Mouse (Mus musculus) adrenal gland, postnatal 25 days (tissue): ENCODE data around the gene Acsbg2. TPM values are rescaled to one million over a fixed set of nuclear protein-coding genes. Genes with fewer than 3 reads are reported as not detected.

Experiments
- DNase-seq: peaks from one replicate; pipeline ENCODE4 v3.0.0; 2021; ENCODE audit warnings: mixed read lengths
- total RNA-seq: library from RNA; stranded (reverse); gene quantifications from 2 replicates; pipeline ENCODE4 v1.2.3, GENCODE M21; 2021

Acsbg2 gene
- total RNA-seq, 1 experiment from 2014 or later: 0.76 TPM

DNA sequence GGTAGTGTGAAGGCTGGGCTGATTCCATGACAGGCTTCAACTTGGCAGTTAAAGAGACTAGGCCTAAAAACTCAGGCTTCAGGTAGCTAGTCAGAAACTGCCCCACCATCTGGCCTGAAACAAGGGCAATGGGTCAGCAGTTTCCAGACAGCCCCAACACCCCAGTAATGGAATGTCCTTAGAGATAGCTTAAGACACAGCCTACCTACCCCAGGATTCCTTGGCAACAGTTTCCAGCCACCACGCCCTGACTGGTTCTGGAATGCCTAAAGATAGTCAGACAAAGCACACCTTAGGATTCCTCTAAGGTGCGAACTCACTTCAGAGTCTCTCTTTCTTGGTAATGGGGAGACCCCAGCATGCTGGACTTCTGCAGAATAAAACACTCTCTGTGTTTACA is 51.9 kb downstream of the Acsbg2 start:
- DNase-seq: no peak

DNA sequence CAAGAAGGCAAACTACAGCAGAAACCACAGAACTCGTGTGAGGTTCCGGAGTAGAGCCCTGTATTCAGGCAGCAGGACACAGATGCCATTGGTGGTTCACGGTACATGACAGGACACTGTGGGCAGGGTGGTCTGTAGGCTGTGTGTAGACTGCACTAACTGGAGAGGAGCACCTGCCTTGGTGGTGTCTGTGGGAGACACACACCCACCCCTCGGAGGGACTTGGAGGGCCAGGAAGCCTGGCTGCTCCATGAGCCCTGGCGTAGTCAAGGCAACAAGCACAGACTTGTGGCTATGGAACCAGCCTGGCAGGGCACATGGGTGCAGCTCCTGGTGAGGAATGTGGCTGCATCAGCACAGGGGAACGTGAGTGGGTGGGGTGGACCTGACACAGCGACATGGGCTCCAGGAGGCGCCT is 54.5 kb downstream of the Acsbg2 start:
- DNase-seq: no peak

DNA sequence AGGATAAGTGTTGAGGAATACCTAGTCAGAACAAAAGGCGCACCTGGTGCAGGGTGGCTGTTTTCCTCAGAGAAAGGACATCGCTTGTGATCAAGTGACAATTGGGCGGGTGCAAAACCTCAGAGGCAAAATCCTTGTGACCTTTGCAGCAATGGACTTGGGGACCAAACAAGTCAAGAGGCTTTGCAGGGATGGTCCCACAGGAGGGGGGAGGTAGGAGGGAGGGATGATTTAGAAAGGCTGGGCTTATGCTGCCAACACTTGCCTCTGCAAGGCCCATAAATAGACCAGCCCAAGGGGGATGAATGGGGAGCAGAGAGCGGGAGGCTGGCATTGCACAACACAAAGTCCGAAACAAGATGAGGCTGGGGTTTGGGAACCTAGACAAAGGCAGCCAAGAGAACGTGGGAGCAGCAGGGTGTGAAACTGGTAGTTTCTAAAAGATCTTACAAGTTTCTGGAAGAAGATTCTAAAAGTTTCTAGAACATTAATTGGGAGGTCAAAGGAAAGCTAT is 55.2 kb downstream of the Acsbg2 start:
- DNase-seq: no peak

DNA sequence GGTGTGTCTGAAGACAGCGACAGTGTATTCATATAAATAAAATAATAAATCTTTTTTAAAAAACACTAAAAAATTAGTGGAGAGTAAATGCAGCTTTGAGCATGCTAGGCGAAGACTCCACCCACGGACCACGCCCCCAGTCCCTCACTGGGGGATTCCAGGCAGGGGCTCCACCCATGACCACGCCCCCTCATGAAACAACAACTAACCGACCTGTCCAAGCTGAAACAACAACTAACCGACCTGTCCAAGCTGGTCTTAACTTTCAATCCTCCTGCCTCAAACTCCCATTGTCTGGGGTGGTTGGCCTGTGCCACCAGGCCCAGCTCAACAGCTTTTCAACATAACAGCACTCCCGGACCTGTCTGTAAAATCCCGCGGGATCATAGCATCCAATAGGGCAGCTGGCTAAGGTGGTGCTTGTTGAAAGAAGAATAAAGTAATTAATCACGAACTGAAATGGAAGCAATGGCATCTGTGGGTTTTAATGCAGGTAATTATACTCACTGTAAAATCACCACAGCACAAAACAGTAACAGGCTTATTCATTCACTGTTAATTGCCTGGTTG is 56.1 kb downstream of the Acsbg2 start:
- no peak for DNase-seq

DNA sequence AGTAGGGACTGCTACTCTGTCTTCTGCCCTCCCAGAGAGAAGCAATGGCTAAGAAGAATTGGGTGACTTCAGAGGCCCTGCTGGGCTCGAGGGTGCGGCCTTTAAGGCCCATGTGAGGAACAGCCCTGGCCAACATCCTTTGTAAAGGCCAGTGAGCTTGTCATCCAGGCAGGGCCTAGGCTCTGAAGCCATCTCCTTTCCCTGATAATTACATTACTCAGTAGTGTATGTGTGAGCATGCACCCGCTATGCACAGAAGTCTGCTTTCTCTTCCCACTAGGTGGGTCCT is 59.2 kb downstream of the Acsbg2 start:
- no peak for DNase-seq

DNA sequence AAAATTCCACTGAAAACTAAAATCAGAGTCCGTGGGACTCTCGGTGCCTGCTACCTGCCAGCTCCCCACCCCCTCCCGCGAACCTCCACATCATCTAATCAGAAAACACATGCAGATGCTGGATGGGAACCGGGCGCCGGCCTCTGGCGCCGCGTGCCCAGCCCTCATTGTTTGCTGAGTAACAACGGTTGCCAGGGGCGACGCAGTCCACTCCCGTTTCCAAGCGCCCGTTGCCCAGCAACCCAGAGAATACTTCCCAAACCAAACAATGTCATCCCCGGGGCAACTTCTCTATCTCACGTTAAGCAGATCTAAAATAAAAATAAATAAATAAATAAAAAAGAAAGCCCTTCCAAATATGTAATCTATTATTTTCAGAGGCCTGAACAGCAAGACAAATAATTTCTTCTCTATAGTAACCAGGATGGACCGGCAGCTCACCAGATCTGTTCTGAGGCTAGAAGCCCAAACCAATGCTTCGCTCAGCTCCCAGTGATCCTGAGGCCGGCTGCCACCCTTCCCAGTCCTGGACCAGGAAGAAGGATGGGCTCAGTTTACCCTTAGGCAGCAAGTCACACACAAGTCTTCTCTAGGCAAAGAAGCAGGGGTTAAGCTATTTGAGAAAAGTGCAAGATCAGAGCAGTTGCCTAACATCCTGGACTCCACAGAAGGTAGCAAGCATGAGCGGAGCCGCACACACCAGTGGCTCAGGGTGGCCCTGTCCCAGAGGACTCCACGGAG is 59.8 kb downstream of the Acsbg2 start:
- DNase-seq: peak; percentile 79

DNA sequence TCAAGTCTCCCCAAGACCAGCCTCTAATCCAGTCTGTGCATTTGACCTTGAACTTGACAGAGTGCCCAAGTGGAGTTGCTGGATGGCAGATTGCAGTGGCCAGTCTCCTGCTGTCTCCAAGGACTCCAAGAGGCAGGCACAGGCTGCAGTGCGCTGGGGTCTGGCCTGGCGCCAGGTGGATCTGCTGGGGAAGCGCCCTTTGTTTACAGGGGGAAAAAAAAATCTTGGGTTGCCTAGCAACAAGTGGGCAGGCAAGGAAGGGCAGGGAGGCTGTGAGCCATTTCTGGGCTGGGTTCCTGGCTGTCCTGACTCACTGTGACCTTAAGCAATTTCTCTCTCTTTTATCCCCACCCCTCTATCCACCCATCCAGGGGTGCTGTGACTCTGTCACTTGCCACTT is 64.0 kb downstream of the Acsbg2 start:
- DNase-seq: peak; percentile 98

DNA sequence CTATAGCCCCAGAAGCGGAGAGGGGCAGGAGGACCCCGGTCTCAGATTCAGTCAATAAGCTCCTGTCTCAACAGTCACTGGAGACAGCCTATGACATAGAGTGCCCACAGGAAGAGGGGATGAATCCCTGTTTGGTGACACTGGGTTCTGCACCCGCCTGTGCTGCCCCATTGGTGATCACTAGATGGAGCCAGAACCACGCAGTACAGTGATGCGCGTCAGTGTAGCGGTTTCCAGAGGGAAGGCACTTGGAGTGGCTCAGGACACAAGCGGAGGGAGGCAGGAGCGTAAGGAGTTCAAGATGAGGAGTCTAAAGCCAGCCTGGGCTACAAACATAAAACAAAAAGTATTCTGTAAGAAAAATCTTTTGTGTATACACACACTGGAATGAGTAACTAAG is 65.7 kb downstream of the Acsbg2 start:
- peak; percentile 78 for DNase-seq

DNA sequence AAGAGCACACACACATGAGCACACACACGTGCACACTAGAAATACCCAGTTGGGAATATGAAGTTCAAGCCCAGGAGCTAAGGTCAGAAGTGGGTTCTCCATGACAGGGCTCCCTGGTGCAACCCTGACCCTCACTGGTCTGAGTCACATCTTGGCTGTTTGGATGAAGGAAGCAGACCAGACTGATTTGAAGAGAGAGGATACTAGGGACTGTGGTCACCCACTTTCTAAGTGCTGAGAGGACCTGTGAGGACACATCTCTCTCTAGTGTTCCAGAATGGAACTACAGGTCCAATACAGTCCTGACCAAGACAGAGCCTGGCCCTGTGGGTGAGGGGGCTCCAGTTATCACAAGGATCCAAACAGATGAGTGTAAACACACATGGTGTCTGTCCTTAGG is 68.5 kb downstream of the Acsbg2 start:
- no peak for DNase-seq

DNA sequence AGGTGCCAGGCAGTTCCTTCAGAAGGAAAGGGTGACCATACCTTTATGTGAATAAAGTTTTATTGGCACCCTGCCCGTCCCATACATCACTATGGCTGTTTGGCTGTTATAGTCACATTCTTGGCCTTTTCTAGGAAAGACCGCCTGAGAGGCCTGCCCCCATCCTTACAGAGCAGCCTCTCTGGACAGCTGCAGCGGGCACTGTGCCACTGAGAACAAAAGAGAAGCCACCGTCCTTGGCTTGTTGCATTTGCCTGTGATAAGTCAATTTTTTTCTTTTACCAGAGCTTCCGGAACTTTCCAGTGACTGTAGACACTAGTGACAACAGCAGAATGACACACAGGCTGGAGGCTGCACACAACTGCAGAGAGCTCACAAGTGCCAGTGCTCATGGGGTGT is 69.3 kb downstream of the Acsbg2 start:
- DNase-seq: peak; percentile 68

DNA sequence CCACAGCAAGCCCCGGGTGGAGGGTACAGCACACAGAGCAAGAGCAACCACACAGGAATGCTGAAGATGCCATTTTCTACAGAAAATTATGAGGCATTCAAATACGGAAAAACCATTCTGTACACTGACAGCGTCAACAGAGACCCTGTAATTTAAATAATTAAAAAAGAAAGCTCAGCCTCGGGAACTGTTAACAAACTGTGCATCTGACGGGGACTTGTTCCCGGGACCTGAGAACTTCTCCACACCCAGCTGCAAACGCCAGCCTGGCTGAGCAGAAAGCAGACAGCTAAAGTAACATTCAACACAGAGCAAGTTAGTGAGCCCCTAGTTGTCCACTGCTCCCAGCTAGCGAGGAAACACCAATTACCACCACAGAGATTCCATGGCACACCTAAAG is 72.2 kb downstream of the Acsbg2 start:
- DNase-seq: no peak

DNA sequence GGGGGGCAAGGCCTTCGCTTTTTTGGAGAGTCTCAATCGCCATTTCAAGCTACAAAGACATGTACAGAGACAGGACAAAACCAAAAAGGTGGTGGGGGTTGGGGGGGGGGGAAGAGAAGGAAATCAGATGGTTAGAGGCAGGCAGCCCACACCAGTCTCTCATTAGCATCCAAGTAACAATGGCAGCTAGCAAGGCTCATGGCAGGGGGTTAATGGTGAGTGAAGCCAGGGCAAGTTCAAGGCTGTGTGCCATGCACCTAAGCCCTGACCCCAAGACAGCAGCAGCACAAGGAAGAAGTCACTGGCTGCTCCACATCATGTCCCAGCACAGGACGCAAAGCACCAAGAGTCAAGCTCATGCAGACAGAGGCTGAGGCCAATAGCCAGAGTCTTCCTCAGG is 75.0 kb downstream of the Acsbg2 start:
- DNase-seq: no peak

DNA sequence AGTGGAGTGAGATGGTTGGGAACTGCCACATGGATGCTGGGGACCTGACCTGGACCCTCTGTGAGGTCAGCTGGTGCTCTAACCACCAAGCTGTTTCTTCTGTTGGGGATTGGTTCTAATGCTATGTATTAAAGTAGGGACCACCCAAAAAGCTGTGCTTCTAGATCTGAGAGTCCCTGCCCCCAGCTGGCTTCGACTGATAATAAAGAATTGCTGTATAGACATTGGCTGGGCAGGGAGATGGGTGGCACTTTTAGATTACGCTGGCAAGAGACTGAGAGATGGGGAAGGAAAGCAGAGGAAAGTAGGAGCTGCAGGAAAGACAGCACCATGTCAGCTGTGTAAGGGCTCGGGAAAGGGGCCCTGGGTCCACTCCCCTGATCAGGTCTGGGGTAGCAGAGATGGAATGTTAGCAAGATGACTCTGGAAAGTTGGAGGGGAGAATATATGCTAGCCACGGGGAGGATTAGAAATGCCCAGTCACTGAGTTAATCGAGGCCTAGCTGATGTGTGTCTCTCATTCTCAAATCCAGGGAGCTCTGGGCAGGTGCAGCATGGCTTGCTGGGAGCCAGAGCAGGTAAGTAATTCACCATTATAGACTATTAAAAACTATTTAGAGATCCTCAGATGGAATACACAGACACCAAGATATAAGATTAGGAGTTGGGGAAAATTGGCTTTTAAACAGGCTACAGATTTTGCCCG is 80.5 kb downstream of the Acsbg2 start:
- no peak for DNase-seq

Other genes with a start within 250 kb of the Acsbg2 start
- 540 and 560 TPM in 2 replicates for gene Lonp1, start 247.6 kb downstream of the Acsbg2 start, total RNA-seq
- 3.2 and 4.0 TPM in 2 replicates for gene Catsperd, start 246.3 kb downstream of the Acsbg2 start, total RNA-seq
- gene Ranbp3, start 201.2 kb downstream of the Acsbg2 start, total RNA-seq: 79.7 and 80.3 TPM in 2 replicates
- 248 and 277 TPM in 2 replicates for gene Ndufa11, start 156.7 kb downstream of the Acsbg2 start, total RNA-seq
- gene Vmac, start 156.4 kb downstream of the Acsbg2 start, total RNA-seq: 27.1 and 29.1 TPM in 2 replicates
- gene Nrtn, start 116.9 kb downstream of the Acsbg2 start, total RNA-seq: 3.8 and 5.3 TPM in 2 replicates
- gene Dus3l, start 109.7 kb downstream of the Acsbg2 start, total RNA-seq: 41.9 and 47.4 TPM in 2 replicates
- 0.79 and 1.5 TPM in 2 replicates for gene Prr22, start 104.2 kb downstream of the Acsbg2 start, total RNA-seq
- gene Rfx2, start 43.4 kb downstream of the Acsbg2 start, total RNA-seq: 6.9 and 11.1 TPM in 2 replicates
- gene 1700061G19Rik, start 1.0 kb upstream of the Acsbg2 start, total RNA-seq: 5.4 and 8.9 TPM in 2 replicates
- 36.2 and 36.3 TPM in 2 replicates for gene Mllt1, start 61.0 kb upstream of the Acsbg2 start, total RNA-seq
- 0.38 and 0.70 TPM in 2 replicates for gene Acer1, start 107.7 kb upstream of the Acsbg2 start, total RNA-seq
- gene Clpp, start 115.9 kb upstream of the Acsbg2 start, total RNA-seq: 106 and 120 TPM in 2 replicates
- gene Alkbh7, start 122.9 kb upstream of the Acsbg2 start, total RNA-seq: 67.3 and 95.1 TPM in 2 replicates
- gene Pspn, start 125.6 kb upstream of the Acsbg2 start, total RNA-seq: 0.76 and 2.3 TPM in 2 replicates
- 46.1 and 55.3 TPM in 2 replicates for gene Gtf2f1, start 136.8 kb upstream of the Acsbg2 start, total RNA-seq
- gene Gm17949, start 137.0 kb upstream of the Acsbg2 start, total RNA-seq: 0.64 TPM in 1 of 2 replicates, not detected in the other
- 94.9 and 115 TPM in 2 replicates for gene Khsrp, start 157.1 kb upstream of the Acsbg2 start, total RNA-seq
- gene Slc25a41, start 167.2 kb upstream of the Acsbg2 start, total RNA-seq: not detected in 2 replicates
- gene Crb3, start 184.7 kb upstream of the Acsbg2 start, total RNA-seq: 1.4 TPM in 1 of 2 replicates, not detected in the other
- gene Slc25a23, start 185.4 kb upstream of the Acsbg2 start, total RNA-seq: 89.2 and 96.3 TPM in 2 replicates
- 1.6 TPM in 1 of 2 replicates, not detected in the other for gene Dennd1c, start 204.1 kb upstream of the Acsbg2 start, total RNA-seq
- 4.0 and 5.0 TPM in 2 replicates for gene Tubb4a, start 213.3 kb upstream of the Acsbg2 start, total RNA-seq
- 0.39 and 0.71 TPM in 2 replicates for gene Tnfsf9, start 230.9 kb upstream of the Acsbg2 start, total RNA-seq